Mouse (Mus musculus): Measurements from ENCODE around the gene Myh7. TPM values are rescaled to one million over a fixed set of nuclear protein-coding genes. Genes with fewer than 3 reads are reported as not detected.
"Not testable (repeated sequence)": the region's sequence is repeated elsewhere in the genome, so short reads cannot be mapped to it uniquely, and the experiment has no call there.

Myh7 gene
- polyA plus RNA-seq (2015; fragmentation: Nextera tagmentation; extraction: Ambion mirVana), result 2.6 and 4.1 TPM in 2 replicates

DNA sequence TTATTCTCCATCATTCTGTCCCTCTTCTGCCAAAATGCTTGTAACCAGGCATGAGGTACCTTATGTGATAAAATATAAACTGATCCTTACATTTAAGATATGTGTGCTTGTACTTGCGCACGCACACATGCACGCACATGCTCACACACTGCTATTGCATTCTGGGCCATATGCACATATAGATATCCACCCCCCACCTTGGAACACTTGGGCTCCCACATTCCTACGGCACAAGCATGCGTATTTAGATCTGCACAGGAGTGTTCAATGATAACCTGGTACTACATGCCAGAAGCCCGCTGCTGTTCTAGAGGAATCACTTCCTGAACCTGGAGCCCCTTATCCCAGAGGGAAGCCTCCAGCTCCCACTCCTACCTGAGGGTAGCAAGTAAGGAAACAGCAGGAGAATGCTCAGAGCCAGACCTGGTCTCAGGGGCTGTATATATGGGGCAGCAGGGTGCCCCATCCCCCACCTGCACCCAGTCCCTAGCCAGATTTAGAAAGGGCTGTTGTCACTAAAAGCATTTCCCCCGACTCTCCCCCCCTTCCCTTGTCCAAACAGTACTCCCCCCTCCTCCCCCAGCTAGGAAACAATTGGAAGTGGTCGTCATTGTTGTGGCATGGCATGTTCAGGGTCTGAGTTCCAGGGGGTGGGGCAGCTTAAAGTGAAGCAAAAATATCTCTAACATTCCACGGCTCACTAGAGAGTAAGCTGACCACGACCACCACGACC, at the start of gene Myh7:
Myh7 (minus strand) TSS at position 491 of the 733 bp plus-strand sequence.
- 52% methylated on average over 11 of the region's 11 CpGs for WGBS
- H3K27ac ChIP-seq (ENCODE audit: low read length), result no peak within 1 kb of the TSS
- H3K36me3 ChIP-seq (ENCODE audit: control insufficient read depth, insufficient read depth, low read length), result no peaks in the 10 kb centered on the region
- H3K27me3 ChIP-seq (replicated peaks; ENCODE audit: control insufficient read depth, insufficient read depth, low read length), result no peaks in the 10 kb centered on the region
- H3K9me3 ChIP-seq (ENCODE audit: control insufficient read depth, low read length), result no peaks in the 10 kb centered on the region
- H3K4me1 ChIP-seq (ENCODE audit: control insufficient read depth, insufficient read depth, low read length), result peaks cover 7% of the 10 kb centered on the region; the same call in 1 of the 2 replicates
- H3K9ac ChIP-seq (ENCODE audit: low read depth, low read length), result peak within 1 kb of the TSS; percentile 18; the same call in 1 of the 2 replicates
- no peak within 1 kb of the TSS for H3K4me3 ChIP-seq (ENCODE audit: low read length)
- no peak for ATAC-seq
- H3K4me2 ChIP-seq (ENCODE audit: low read depth, low read length), result no peak within 1 kb of the TSS

DNA sequence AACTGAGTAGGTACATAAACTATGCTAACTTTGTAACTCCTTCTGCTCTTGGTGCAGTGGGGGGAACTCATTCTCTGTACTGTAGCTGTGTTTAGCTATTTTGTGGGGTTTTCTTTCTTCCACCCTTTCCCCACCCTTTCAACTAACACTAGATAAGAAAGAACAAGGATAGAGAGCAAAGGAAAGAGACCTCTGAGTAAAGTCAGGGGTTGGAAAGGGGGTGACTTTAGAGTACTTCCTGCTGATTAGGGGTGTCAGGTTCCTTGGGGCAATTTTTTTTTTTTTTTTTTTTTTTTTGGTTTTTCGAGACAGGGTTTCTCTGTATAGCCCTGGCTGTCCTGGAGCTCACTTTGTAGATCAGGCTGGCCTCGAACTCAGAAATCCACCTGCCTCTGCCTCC, 49.3 kb upstream of the Myh7 start:
- H3K4me2 ChIP-seq (ENCODE audit: low read depth, low read length); H3K4me3 ChIP-seq (ENCODE audit: low read length); H3K36me3 ChIP-seq (ENCODE audit: control insufficient read depth, insufficient read depth, low read length); H3K27ac ChIP-seq (ENCODE audit: low read length); H3K27me3 ChIP-seq (replicated peaks; ENCODE audit: control insufficient read depth, insufficient read depth, low read length); H3K4me1 ChIP-seq (ENCODE audit: control insufficient read depth, insufficient read depth, low read length); ATAC-seq; H3K9ac ChIP-seq (ENCODE audit: low read depth, low read length); H3K9me3 ChIP-seq (ENCODE audit: control insufficient read depth, low read length): not testable (repeated sequence)
- whole genome bisulfite sequencing, result no CpG with 5 or more reads among the region's 2 CpGs

DNA sequence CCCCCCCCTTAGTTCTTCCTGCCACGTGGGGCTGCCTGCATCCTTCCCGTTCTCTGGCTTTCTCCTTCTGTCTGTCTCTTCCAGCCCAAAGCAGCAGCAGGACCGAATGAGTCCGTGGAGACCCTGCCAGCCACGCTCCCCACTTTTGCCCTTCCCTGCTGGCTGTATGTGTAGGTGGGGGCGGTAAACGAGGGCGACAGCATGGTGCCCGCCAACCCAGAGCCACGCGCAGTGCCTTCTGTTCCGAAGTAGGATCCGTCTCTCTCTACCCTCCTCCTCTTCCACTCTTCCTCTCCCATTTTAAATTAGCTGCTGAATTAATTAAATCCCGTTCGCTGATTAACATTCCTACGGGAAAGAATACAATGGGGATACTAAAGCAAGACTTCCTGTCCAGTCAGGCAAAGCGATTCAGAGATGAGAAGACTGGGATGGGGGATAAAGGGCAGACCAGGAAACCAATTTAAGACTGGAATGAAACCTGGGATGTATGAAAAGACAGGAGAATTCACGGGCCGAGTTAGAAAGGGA, 38.3 kb upstream of the Myh7 start:
- Histone ChIP-seq H3K4me2 (ENCODE audit: low read depth, low read length) (no peak overlapping the region), H3K4me1 (ENCODE audit: control insufficient read depth, insufficient read depth, low read length) (0 out of 2 replicates have a peak, but pooled peaks cover 4% of the 10 kb centered on the region), H3K27me3 (replicated peaks; ENCODE audit: control insufficient read depth, insufficient read depth, low read length) (no peaks in the 10 kb centered on the region), H3K27ac (ENCODE audit: low read length) (no peak overlapping the region), H3K4me3 (ENCODE audit: low read length) (no peak overlapping the region), H3K9me3 (ENCODE audit: control insufficient read depth, low read length) (no peaks in the 10 kb centered on the region), H3K9ac (ENCODE audit: low read depth, low read length) (no peak overlapping the region), H3K36me3 (ENCODE audit: control insufficient read depth, insufficient read depth, low read length) (no peaks in the 10 kb centered on the region)
- no peak for ATAC-seq
- 51% methylated on average over 19 of the region's 19 CpGs for WGBS

DNA sequence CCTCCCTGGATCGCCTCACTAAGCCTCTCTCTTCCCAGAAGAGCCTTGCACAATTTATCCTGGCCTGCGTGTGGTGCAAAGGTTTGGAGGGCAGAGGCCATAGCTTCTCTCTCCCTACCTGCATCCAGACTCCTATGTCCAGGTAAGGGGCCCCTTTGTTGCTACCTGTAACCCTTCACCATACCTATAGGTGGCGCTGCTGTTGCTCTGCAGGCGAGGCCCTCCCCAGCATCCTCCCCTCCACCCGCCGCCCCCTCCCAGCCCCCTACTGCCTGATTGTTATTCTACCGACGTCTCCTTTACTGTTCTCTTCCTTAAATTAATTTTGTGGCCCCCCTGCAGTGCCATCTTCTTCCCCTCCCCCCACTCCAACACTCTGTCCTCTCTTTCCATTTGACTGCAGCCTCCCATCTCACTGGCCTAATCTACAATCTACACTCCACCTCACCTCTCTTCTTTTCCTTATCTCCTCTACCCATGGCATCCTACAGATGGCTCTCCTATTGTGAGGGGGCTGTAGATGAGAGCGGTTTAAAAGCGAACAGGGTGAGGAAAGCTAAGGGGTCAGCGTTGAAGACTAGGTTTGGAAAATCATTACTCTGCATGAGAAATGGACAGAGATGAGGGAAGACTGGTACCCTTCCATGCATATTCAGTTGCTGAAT, 34.7 kb upstream of the Myh7 start:
- Histone ChIP-seq H3K36me3 (ENCODE audit: control insufficient read depth, insufficient read depth, low read length) (0 out of 2 replicates have a peak, but pooled peaks cover 3% of the 10 kb centered on the region), H3K4me1 (ENCODE audit: control insufficient read depth, insufficient read depth, low read length) (0 out of 2 replicates have a peak, but pooled peaks cover 4% of the 10 kb centered on the region), H3K9me3 (ENCODE audit: control insufficient read depth, low read length) (no peaks in the 10 kb centered on the region), H3K27ac (ENCODE audit: low read length) (no peak overlapping the region), H3K27me3 (replicated peaks; ENCODE audit: control insufficient read depth, insufficient read depth, low read length) (no peaks in the 10 kb centered on the region), H3K4me2 (ENCODE audit: low read depth, low read length) (no peak overlapping the region), H3K9ac (ENCODE audit: low read depth, low read length) (no peak overlapping the region), H3K4me3 (ENCODE audit: low read length) (no peak overlapping the region)
- WGBS, result 14% methylated on average over 11 of the region's 11 CpGs
- peak; percentile 17; the same call in 1 of the 2 replicates for ATAC-seq

DNA sequence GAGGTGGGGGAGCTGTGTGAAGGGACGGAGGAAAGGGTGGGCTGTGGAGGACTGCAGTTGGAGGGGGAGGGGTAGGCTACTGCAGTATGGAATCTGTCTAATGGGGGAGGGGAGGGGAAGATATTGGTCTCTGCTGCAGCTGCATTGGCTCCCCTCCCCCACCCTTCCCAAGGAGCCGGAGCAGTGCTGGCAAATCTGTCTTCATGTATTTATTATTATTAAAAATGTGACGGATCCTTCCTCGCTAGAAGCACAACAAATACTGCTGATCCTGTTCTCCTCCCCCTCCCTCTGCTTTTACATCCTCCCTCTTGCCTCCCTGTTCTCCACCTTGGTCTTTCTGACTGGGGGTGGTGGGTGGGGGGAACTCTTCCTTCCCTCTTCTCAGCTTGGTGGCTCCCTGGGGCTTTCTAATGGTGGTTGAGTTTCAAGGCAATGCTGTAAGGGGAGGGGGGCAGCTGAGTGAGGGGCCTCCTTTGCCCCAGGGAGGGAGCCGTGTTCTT, 34.0 kb upstream of the Myh7 start:
- WGBS, result 19% methylated on average over 5 of the region's 5 CpGs
- 0 out of 2 replicates have a peak, but pooled peaks cover 3% of the 10 kb centered on the region for H3K36me3 ChIP-seq (ENCODE audit: control insufficient read depth, insufficient read depth, low read length)

DNA sequence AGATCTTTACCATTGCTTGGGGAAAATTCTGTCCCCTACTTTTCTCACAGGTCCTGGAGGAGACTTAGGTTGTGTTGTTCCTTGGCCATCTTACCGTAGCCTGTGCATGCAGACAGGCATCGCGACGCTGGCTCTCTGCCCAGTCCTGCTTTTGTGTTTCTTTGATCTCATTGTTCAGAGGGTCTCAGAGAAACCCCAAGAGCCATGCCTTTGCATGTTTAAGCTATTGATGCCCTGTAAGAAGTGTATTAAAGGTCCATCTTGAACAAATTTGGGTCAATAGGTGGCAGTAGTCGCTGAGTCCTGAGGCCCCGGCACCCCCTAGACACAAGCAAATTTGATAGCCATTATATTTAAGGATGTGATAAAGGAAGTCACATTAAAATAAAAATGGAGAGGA, 33.2 kb upstream of the Myh7 start:
- Histone ChIP-seq H3K4me3 (ENCODE audit: low read length) (no peak overlapping the region), H3K27me3 (replicated peaks; ENCODE audit: control insufficient read depth, insufficient read depth, low read length) (no peaks in the 10 kb centered on the region), H3K4me1 (ENCODE audit: control insufficient read depth, insufficient read depth, low read length) (0 out of 2 replicates have a peak, but pooled peaks cover 4% of the 10 kb centered on the region), H3K4me2 (ENCODE audit: low read depth, low read length) (no peak overlapping the region), H3K9me3 (ENCODE audit: control insufficient read depth, low read length) (no peaks in the 10 kb centered on the region), H3K9ac (ENCODE audit: low read depth, low read length) (no peak overlapping the region), H3K27ac (ENCODE audit: low read length) (no peak overlapping the region), H3K36me3 (ENCODE audit: control insufficient read depth, insufficient read depth, low read length) (0 out of 2 replicates have a peak, but pooled peaks cover 7% of the 10 kb centered on the region)
- no peak for ATAC-seq
- WGBS, result 40% methylated on average over 6 of the region's 6 CpGs

More for the DNA sequence above, 34.0 kb upstream of the Myh7 start:
- H3K9ac ChIP-seq (ENCODE audit: low read depth, low read length), result no peak overlapping the region
- no peak for ATAC-seq
- H3K4me2 ChIP-seq (ENCODE audit: low read depth, low read length), result no peak overlapping the region
- no peaks in the 10 kb centered on the region for H3K9me3 ChIP-seq (ENCODE audit: control insufficient read depth, low read length)
- H3K27ac ChIP-seq (ENCODE audit: low read length), result no peak overlapping the region
- H3K4me3 ChIP-seq (ENCODE audit: low read length), result no peak overlapping the region
- no peaks in the 10 kb centered on the region for H3K27me3 ChIP-seq (replicated peaks; ENCODE audit: control insufficient read depth, insufficient read depth, low read length)
- H3K4me1 ChIP-seq (ENCODE audit: control insufficient read depth, insufficient read depth, low read length), result 0 out of 2 replicates have a peak, but pooled peaks cover 4% of the 10 kb centered on the region

DNA sequence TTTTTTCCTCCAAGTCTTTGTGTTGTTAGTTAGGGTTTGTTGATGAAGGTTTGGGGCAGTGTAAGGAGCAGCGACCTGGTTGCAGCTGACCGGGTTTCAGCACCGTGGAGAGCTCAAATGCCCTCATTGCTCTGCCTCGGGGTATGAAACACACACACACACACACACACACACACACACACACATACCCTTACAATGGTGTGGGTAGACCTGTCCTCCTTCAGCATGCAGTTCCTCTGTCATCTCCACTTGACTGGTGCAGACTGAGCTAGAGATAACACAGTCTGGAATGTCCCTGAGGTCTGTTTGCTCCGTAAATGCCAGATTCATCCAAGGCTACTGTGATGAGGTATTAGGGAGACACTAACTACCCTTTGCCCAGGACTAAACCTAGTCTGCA, 32.8 kb upstream of the Myh7 start:
- Histone ChIP-seq H3K27me3 (replicated peaks; ENCODE audit: control insufficient read depth, insufficient read depth, low read length) (no peaks in the 10 kb centered on the region), H3K4me3 (ENCODE audit: low read length) (no peak overlapping the region), H3K36me3 (ENCODE audit: control insufficient read depth, insufficient read depth, low read length) (0 out of 2 replicates have a peak, but pooled peaks cover 7% of the 10 kb centered on the region), H3K4me1 (ENCODE audit: control insufficient read depth, insufficient read depth, low read length) (0 out of 2 replicates have a peak, but pooled peaks cover 4% of the 10 kb centered on the region), H3K4me2 (ENCODE audit: low read depth, low read length) (no peak overlapping the region), H3K9me3 (ENCODE audit: control insufficient read depth, low read length) (no peaks in the 10 kb centered on the region), H3K27ac (ENCODE audit: low read length) (no peak overlapping the region), H3K9ac (ENCODE audit: low read depth, low read length) (no peak overlapping the region)
- ATAC-seq, result no peak
- 16% methylated on average over 5 of the region's 5 CpGs for WGBS

DNA sequence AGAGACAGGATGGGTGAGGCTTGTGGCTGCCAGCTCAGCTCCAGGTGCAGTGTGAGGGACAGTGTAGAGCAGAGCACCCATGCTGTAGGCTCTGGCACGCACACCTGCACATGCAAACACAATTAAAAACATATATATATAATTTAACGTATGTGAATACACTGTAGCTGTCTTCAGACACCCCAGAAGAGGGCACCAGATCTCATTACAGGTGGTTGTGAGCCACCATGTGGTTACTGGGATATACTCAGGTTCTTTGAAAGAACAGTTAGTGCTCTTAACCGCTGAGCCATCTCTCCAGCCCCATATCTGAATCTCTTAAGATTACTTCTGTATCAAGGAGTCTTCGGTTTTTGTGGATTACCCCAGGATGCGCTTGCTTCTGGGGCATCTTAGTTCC, 31.1 kb upstream of the Myh7 start:
- WGBS, result 84% methylated on average over 5 of the region's 5 CpGs
- H3K27me3 ChIP-seq (replicated peaks; ENCODE audit: control insufficient read depth, insufficient read depth, low read length), result no peaks in the 10 kb centered on the region
- 0 out of 2 replicates have a peak, but pooled peaks cover 4% of the 10 kb centered on the region for H3K4me1 ChIP-seq (ENCODE audit: control insufficient read depth, insufficient read depth, low read length)
- no peak for ATAC-seq
- H3K36me3 ChIP-seq (ENCODE audit: control insufficient read depth, insufficient read depth, low read length), result peaks cover 16% of the 10 kb centered on the region; the same call in 1 of the 2 replicates
- no peak overlapping the region for H3K9ac ChIP-seq (ENCODE audit: low read depth, low read length)
- no peaks in the 10 kb centered on the region for H3K9me3 ChIP-seq (ENCODE audit: control insufficient read depth, low read length)
- H3K27ac ChIP-seq (ENCODE audit: low read length), result no peak overlapping the region
- H3K4me3 ChIP-seq (ENCODE audit: low read length), result no peak overlapping the region
- no peak overlapping the region for H3K4me2 ChIP-seq (ENCODE audit: low read depth, low read length)

DNA sequence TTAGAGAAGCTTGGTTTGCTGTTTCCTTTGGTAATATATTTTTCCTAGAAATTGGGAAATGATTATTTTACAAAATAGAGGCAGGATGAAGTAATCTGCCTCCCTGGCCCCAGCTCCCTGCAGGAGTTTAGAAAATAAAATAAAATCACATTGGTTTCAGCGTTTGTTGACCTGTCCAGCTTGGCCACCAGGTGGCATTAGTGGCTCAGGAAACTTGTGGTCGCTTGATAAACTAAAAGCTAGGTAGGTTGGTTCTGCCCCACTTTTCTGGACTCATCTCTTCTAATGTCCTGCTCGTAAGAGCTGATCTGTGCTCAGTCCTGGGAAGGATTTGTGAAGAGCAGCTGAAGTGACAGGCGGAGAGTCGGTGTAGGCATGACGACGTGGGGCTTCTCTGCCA, 29.8 kb upstream of the Myh7 start:
- Histone ChIP-seq H3K36me3 (ENCODE audit: control insufficient read depth, insufficient read depth, low read length) (peaks cover 16% of the 10 kb centered on the region; the same call in 1 of the 2 replicates), H3K4me1 (ENCODE audit: control insufficient read depth, insufficient read depth, low read length) (0 out of 2 replicates have a peak, but pooled peaks cover 4% of the 10 kb centered on the region), H3K4me3 (ENCODE audit: low read length) (no peak overlapping the region), H3K9ac (ENCODE audit: low read depth, low read length) (no peak overlapping the region), H3K27me3 (replicated peaks; ENCODE audit: control insufficient read depth, insufficient read depth, low read length) (no peaks in the 10 kb centered on the region), H3K27ac (ENCODE audit: low read length) (no peak overlapping the region), H3K4me2 (ENCODE audit: low read depth, low read length) (no peak overlapping the region), H3K9me3 (ENCODE audit: control insufficient read depth, low read length) (no peaks in the 10 kb centered on the region)
- WGBS, result 65% methylated on average over 7 of the region's 7 CpGs
- ATAC-seq, result 0 out of 2 replicates have a peak, but pooled peaks have one; percentile 10
